Mouse (Mus musculus): ENCODE measurements around the gene Kirrel.
"Not testable (repeated sequence)": the region's sequence is repeated elsewhere in the genome, so short reads cannot be mapped to it uniquely, and the experiment has no call there.

The Kirrel gene

DNA sequence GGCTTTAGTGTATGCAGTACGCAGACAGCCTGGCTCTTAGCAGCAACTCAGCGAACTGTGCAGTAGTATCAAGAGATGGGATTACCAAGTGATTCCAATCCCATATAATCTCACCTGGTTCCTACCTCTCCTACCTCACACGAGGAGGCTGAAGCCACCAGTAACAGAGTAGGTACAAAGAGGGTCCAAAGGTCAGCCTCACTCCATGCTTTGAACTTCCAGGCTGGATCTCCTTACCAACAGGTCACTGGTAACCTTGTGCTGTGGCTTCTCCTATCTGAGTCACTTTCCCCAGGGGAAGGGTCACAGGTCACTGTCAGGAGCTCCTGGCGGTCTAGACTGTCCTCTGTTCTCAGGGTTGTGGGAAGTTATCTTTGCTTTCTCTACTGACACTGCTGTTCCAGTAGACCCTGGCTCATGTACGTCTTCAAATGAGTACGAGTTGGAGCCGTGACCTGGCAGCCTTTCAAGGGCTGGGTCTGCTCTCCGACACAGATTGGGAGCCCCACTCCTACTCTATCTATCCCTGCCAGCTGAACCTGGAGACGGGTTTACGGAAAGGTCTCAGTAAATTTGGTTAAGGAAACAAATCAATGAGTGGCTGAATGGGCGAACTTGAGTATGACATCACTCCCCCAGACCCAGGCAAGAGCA, 42.7 kb downstream of the Kirrel start:
- no peak for DNase-seq

DNA sequence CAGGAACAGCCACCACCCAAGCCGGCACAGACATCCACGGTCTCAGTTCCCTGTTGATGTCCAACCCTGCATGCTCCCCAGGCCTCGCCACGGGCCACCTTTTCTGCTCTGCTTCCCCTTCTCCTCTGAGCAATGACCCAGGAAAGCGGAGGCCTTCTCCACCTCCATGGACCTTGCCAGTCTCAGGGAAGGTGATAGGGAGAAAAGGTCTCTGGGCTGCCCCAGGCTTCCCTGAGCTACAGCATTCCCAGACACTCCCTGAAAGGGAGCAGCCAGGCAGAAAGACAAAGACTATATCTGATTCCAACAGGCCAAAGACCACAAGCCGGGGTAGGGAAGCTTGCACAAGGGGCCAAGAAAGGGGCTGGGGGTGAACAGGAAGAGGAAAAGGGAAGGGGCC, 43.6 kb downstream of the Kirrel start:
- DNase-seq = no peak

- no peak for DNase-seq
These were observed 50.8 kb downstream of the Kirrel start for GRCm38 (mm10) chr3:87123795-87124194.

GRCm38 (mm10) chr3:87118214-87118613, 56.3 kb downstream of the Kirrel start:
- DNase-seq = no peak

- DNase-seq = no peak
These were observed 56.9 kb downstream of the Kirrel start for GRCm38 (mm10) chr3:87117632-87118031.

DNA sequence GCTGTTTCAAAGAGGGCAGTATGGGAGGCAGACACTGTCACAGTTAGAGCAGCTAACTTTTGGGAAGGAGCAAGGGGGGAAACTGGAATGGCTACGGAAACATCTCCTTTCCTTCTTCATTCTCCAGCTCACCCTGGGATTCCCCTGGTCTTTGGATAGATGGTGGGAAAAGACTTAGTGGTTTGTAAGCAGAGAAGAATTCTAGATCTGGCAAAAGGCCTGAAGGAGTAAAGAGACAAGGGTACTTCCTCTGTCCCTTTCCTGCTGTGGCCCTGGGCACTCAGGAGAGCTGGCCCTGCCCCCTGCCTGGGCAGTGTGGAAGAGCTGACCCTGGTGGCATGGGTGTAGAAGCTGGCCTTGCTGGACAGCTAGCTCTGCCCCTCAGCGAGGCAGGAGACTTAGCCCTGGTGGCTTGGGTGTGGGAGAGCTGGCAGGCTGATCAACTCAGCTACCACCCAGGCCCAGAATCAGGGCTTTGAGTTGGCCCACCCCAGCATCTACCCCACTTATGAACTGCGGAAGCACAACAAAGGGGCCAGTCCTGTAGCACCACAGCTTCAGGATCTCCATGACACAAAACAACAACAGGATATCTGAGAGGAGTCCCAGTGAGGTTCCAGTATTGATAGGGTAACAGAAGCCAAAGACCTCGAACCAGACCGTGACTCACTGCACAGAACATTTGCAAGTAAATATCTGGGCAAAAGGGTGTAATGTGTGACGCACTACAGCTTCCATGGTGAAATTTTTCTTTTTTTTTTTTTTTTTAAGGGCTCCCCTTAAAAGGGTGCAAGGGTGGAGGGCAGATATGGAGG, 58.6 kb downstream of the Kirrel start:
- no peak for DNase-seq

GRCm38 (mm10) chr3:87115271-87115670, 59.3 kb downstream of the Kirrel start:
- no peak for DNase-seq

DNA sequence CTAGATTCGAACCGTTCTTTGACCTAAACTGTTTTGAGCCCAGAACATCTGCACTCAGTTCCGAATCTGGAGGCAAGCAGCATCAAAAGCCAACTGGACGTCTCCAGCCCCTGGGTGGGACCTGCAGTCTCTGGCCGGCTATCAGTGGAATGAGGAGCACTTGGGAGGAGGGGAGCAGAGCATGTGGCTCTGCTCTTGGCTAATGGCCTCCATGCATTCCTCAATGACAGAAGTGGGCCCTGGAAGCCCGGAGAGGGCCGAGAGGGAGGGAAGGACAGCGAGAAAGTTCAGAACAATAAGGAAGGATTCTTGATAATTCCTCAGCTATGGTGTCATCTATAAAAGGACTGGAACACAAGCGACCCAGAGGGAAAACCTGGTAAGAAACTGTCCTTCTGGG, 59.7 kb downstream of the Kirrel start:
- no peak for DNase-seq

- not testable (repeated sequence) for DNase-seq
These were observed 60.7 kb downstream of the Kirrel start for GRCm38 (mm10) chr3:87113881-87114280.

DNA sequence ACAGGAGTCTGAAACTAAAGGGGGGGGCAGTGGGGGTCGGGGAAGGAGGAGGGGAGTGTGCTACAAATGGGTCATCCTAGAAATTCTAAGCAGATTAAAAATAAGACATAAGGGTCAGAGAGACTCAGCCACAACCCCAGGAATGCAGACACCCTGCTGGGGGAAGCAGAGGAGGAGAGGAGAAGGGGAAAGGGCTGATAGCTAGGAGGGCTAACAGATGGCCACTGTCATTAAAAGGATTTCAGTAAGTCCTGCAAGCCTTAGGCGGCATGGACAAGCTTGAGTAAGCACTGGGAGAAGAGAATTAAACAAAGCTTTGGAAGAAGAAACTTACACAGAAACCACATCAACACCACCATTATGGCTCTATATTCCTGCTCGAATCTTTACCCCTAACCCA, 62.3 kb downstream of the Kirrel start:
- no peak for DNase-seq

- DNase-seq = no peak
These were observed 69.7 kb downstream of the Kirrel start for GRCm38 (mm10) chr3:87104856-87105255.

- DNase-seq = no peak
These were observed 72.2 kb downstream of the Kirrel start for GRCm38 (mm10) chr3:87102346-87102745.

DNA sequence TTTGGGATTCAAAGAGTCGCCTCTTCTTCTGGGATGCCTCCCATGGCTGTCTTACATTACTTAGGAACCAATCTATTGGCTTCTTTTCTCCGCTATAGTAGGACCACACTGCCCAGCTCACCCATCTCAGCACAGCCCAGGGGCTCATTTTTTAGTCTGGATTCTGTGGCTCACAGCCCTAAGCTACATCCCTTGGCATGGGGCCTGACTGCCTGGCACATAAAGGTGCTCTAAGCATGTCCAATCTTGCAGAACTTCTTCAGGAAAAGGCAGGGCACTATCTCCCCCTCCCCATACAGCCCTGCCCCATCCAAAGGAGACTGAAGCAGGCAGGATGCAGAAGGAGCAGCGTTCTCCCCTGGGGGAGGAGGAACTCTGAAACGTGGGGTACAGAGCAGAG, 73.6 kb downstream of the Kirrel start:
- DNase-seq = no peak

DNA sequence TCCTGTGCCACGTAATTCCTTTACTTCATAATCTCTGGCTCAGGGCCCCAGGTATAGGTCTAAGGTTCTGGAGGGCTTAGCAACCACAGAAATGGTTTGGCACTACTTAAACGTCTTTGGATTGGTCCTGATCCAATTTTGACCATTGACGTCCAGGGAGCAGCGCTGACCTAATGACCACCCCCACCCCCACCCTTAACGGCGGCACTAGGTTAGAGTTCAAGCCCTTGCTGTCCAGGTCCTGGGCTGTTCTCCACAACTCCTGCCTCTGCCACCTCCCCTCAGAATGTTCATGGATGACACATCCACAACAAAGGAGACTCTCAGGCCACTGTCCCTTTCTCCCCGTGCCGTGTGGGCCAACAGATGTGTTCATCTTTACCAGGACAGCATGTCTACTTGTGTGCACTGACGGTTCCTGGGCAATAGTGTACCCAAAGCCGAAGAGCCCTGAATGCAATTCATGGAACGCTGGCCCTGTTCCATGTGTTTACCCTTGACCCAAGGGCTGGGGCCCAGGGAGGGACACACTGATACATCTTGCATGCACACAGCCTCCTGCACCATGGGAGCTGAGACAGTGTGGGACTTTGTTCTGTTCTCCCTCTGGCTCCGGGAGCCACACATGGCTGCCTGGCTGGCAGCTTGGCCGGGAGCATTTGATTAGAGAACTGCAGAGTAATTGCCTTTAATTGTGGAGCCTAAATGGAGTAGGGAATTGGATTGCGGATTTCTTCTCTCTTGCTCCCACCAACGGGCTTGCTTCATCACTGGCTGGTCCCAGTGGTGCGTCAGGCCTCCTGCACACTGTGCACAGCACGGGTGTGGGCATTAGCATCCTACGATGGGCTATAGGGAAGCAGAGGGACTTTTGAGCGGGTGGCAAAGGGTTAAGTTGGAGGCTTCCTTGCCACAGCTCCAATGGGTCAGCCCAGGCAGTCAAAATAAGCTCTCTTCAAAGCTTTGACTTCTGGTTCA, 76.3 kb downstream of the Kirrel start:
- DNase-seq = peak; percentile 74

DNA sequence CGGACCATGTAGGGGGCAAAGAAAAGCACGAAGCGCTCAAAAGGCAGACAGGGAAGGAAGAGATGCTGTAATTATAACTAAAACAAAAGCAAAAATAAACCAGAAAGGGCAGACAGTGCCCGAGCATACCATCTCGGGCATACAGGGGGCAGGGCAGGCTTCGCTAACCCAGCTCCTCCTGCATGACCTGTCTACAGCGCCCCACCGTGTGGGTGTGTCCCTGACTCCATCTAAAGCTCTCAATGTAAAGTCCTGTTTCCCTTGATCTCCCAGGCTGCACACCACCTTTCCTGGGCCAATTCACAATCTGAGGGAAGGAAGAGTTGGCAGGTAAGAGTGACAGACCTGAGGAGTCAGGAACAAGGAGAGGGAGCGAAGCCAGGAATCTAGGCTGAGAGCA, 77.3 kb downstream of the Kirrel start:
- no peak for DNase-seq

DNA sequence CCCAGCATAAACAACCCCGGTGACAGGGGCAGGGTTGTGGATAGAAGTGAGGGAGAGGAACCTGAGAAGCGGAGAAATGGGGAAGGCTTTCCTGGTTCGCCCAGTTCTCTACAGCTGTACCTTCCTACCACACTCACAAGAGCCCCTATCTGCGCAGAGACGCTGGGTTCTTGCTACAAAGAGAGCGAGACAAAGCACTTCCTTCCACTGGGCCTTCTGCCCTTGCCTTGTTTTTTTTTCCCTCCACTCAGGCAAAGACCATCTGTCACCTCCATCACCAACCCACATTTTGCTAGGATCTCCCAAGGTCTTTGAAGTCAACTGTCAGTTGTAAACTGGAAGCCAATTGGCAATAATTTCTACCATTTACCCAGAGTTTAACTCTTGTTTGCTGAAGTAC, 80.8 kb downstream of the Kirrel start:
- DNase-seq = no peak

DNA sequence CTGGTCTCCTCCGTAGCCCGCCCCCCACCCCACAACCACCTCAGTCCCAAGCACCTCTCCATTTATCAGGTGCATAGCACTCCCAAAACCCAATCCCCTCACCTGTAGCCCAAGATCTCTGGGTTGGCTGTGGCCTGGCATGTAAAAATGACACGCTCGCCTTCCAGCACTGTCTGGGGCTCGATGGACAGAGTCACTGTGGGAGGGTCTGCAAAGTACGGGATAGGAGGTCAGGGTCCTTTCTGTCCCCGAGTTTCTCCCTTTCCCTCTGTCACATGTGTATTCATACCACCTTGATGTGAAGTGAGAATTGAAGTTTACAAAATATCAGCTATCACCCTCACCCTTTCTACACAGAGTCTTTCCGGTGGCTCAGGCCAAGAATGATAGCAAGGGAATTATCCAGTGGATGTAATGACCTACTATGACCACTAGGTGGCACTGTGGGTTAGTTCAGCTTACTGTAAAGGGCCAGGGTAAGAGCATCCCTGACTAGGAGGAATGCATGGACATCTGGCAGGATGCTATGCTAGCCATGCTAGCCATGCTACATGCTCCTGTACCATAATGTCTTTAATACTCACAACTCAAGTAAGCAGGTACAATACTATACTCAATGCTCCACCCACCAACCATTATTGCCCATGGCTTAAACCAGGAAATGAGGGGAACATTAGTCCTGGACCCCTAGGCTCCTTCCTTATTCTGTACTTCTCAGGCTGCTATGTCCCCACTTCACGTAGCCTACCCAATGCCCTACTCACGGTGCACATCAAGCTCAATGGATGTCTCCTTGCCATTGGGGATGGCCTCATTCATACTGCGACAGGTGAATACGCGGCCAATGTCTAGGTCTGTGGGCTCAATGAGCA, 84.6 kb downstream of the Kirrel start:
- DNase-seq = peak; percentile 37

GRCm38 (mm10) chr3:87087146-87087545, 87.4 kb downstream of the Kirrel start:
- no peak for DNase-seq

GRCm38 (mm10) chr3:87082235-87082634, 92.3 kb downstream of the Kirrel start:
- no peak for DNase-seq

DNA sequence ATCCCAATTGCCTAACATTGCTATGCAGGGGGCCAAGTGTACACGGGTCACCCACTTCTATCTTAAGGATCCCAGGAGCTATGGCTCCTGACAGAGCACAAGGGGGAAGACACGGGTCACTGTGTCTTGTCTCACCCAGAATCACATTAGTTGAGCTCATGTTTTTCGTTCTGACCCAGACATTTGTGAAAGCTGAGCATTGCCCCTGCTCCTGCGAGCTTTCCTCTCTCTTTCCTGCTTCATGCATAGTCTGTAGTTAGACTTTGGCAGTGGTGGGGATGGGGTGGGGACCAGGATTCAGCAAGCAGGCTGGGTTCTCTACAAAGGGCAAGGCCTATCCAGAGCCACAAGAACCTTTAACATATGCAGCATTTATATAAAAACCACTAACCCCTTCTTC, 94.8 kb downstream of the Kirrel start:
- no peak for DNase-seq

GRCm38 (mm10) chr3:87079301-87079700, 95.2 kb downstream of the Kirrel start:
- no peak for DNase-seq

DNA sequence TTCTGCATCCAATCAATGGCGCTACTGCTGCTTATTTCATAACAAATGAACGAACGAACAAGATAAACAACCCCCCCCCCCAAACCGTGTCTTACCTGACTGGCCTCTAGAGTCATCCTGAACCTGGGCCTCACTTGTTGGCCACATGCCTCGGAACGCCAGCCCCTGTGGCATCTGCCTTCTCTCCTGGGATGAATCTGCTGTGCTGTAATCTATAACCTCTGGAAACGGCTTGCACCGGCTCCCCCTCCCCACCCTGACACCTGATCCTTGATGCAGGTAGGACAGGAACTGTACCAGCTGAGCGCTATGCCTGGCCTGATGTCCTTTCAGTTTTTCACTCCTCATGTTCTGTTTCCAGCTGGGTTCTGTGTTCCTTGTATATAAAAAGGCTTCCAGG, 96.9 kb downstream of the Kirrel start:
- DNase-seq = no peak

All from layer of hippocampus, adult 9-11 months (tissue).